Mouse (Mus musculus): Measurements from ENCODE around the gene Abt1. TPM values are rescaled to one million over a fixed set of nuclear protein-coding genes. Genes with fewer than 3 reads are reported as not detected.

The Abt1 gene
- polyA plus RNA-seq, 1 experiment from 2014 or later, result 7.4 TPM

GRCm38 (mm10) chr13:23445561-23446320 lies 22.1 kb upstream of the Abt1 start:
- no peaks in the 10 kb centered on the region for H3K27me3 ChIP-seq (ENCODE audit: control insufficient read depth, insufficient read depth, low read length)
- H3K36me3 ChIP-seq (ENCODE audit: control insufficient read depth, insufficient read depth, low read length), result no peaks in the 10 kb centered on the region
- H3K4me2 ChIP-seq (replicated peaks; ENCODE audit: low read depth), result peak overlapping the region; percentile 74
- TF ChIP-seq EP300 (optimal IDR thresholded peaks at IDR 0.05), result no peak
- TF ChIP-seq CTCF (IDR thresholded peaks at IDR 0.05; ENCODE audit: low read depth), result no peak
- DNase-seq (ENCODE audit: low spot score), result peak; percentile 89
- WGBS, result under 1% methylated on average over 55 of the region's 55 CpGs
- no peaks in the 10 kb centered on the region for H3K9me3 ChIP-seq (ENCODE audit: control insufficient read depth, low read length)
- H3K4me1 ChIP-seq (replicated peaks; ENCODE audit: control insufficient read depth, insufficient read depth), result no peaks in the 10 kb centered on the region
- peak overlapping the region; percentile 98 for H3K27ac ChIP-seq (replicated peaks)
- H3K4me3 ChIP-seq (ENCODE audit: low read depth, low read length), result peak overlapping the region; percentile 64
- peak overlapping the region; percentile 86 for H3K9ac ChIP-seq (ENCODE audit: low read length)
- peak; percentile 96 for ATAC-seq (ENCODE audit: low FRiP score, low TSS enrichment)

GRCm38 (mm10) chr13:23445156-23445555 lies 21.5 kb upstream of the Abt1 start:
- Histone ChIP-seq H3K27me3 (ENCODE audit: control insufficient read depth, insufficient read depth, low read length) (no peaks in the 10 kb centered on the region), H3K4me2 (replicated peaks; ENCODE audit: low read depth) (peak overlapping the region; percentile 74), H3K9ac (ENCODE audit: low read length) (peak overlapping the region; percentile 86), H3K36me3 (ENCODE audit: control insufficient read depth, insufficient read depth, low read length) (no peaks in the 10 kb centered on the region), H3K9me3 (ENCODE audit: control insufficient read depth, low read length) (no peaks in the 10 kb centered on the region), H3K27ac (replicated peaks) (peak overlapping the region; percentile 98), H3K4me3 (ENCODE audit: low read depth, low read length) (peak overlapping the region; percentile 64), H3K4me1 (replicated peaks; ENCODE audit: control insufficient read depth, insufficient read depth) (no peaks in the 10 kb centered on the region)
- no peak for ATAC-seq (ENCODE audit: low FRiP score, low TSS enrichment)
- WGBS, result 2% methylated on average over 10 of the region's 10 CpGs
- DNase-seq (ENCODE audit: low spot score), result peak; percentile 19
- TF ChIP-seq EP300 (optimal IDR thresholded peaks at IDR 0.05), result no peak
- no peak for TF ChIP-seq CTCF (IDR thresholded peaks at IDR 0.05; ENCODE audit: low read depth)

GRCm38 (mm10) chr13:23444451-23444850 lies 20.8 kb upstream of the Abt1 start:
- Histone ChIP-seq H3K4me2 (replicated peaks; ENCODE audit: low read depth) (peak overlapping the region; percentile 6; the same call in 1 of the 2 replicates), H3K27me3 (ENCODE audit: control insufficient read depth, insufficient read depth, low read length) (no peaks in the 10 kb centered on the region), H3K4me3 (ENCODE audit: low read depth, low read length) (no peak overlapping the region), H3K27ac (replicated peaks) (no peak overlapping the region), H3K9me3 (ENCODE audit: control insufficient read depth, low read length) (no peaks in the 10 kb centered on the region), H3K36me3 (ENCODE audit: control insufficient read depth, insufficient read depth, low read length) (no peaks in the 10 kb centered on the region), H3K9ac (ENCODE audit: low read length) (no peak overlapping the region), H3K4me1 (replicated peaks; ENCODE audit: control insufficient read depth, insufficient read depth) (no peaks in the 10 kb centered on the region)
- TF ChIP-seq CTCF (IDR thresholded peaks at IDR 0.05; ENCODE audit: low read depth) (no peak), EP300 (optimal IDR thresholded peaks at IDR 0.05) (no peak)
- 42% methylated on average over 5 of the region's 5 CpGs for WGBS
- DNase-seq (ENCODE audit: low spot score) (no peak), ATAC-seq (ENCODE audit: low FRiP score, low TSS enrichment) (no peak)

- 73% methylated on average over 10 of the region's 10 CpGs for WGBS
- TF ChIP-seq CTCF (IDR thresholded peaks at IDR 0.05; ENCODE audit: low read depth) (no peak), EP300 (optimal IDR thresholded peaks at IDR 0.05) (no peak)
- ATAC-seq (ENCODE audit: low FRiP score, low TSS enrichment) (no peak), DNase-seq (ENCODE audit: low spot score) (no peak)
- Histone ChIP-seq H3K27me3 (ENCODE audit: control insufficient read depth, insufficient read depth, low read length) (no peaks in the 10 kb centered on the region), H3K4me2 (replicated peaks; ENCODE audit: low read depth) (no peak overlapping the region), H3K36me3 (ENCODE audit: control insufficient read depth, insufficient read depth, low read length) (no peaks in the 10 kb centered on the region), H3K4me1 (replicated peaks; ENCODE audit: control insufficient read depth, insufficient read depth) (no peaks in the 10 kb centered on the region; the same call in 1 of the 2 replicates), H3K9ac (ENCODE audit: low read length) (no peak overlapping the region), H3K9me3 (ENCODE audit: control insufficient read depth, low read length) (no peaks in the 10 kb centered on the region), H3K27ac (replicated peaks) (no peak overlapping the region), H3K4me3 (ENCODE audit: low read depth, low read length) (no peak overlapping the region)
Observed at GRCm38 (mm10) chr13:23439901-23440300, 16.2 kb upstream of the Abt1 start.

- Histone ChIP-seq H3K9ac (ENCODE audit: low read length) (peak overlapping the region; percentile 38; the same call in 1 of the 2 replicates), H3K4me2 (replicated peaks; ENCODE audit: low read depth) (peak overlapping the region; percentile 71), H3K27me3 (ENCODE audit: control insufficient read depth, insufficient read depth, low read length) (no peaks in the 10 kb centered on the region), H3K4me1 (replicated peaks; ENCODE audit: control insufficient read depth, insufficient read depth) (no peaks in the 10 kb centered on the region; the same call in 1 of the 2 replicates), H3K36me3 (ENCODE audit: control insufficient read depth, insufficient read depth, low read length) (no peaks in the 10 kb centered on the region), H3K27ac (replicated peaks) (0 out of 2 replicates have a peak overlapping the region, but pooled peaks have one; percentile 10), H3K9me3 (ENCODE audit: control insufficient read depth, low read length) (no peaks in the 10 kb centered on the region), H3K4me3 (ENCODE audit: low read depth, low read length) (peak overlapping the region; percentile 60)
- under 1% methylated on average over 7 of the region's 7 CpGs for WGBS
- DNase-seq (ENCODE audit: low spot score), result peak; percentile 36
- TF ChIP-seq EP300 (optimal IDR thresholded peaks at IDR 0.05) (no peak), CTCF (IDR thresholded peaks at IDR 0.05; ENCODE audit: low read depth) (no peak)
- ATAC-seq (ENCODE audit: low FRiP score, low TSS enrichment), result 0 out of 2 replicates have a peak, but pooled peaks have one; percentile 31
Observed at GRCm38 (mm10) chr13:23438521-23438920, 14.9 kb upstream of the Abt1 start.

GRCm38 (mm10) chr13:23437908-23438307 lies 14.2 kb upstream of the Abt1 start:
- Histone ChIP-seq H3K4me1 (replicated peaks; ENCODE audit: control insufficient read depth, insufficient read depth) (no peaks in the 10 kb centered on the region; the same call in 1 of the 2 replicates), H3K36me3 (ENCODE audit: control insufficient read depth, insufficient read depth, low read length) (no peaks in the 10 kb centered on the region), H3K27ac (replicated peaks) (peak overlapping the region; percentile 72; the same call in 1 of the 2 replicates), H3K9me3 (ENCODE audit: control insufficient read depth, low read length) (no peaks in the 10 kb centered on the region), H3K4me2 (replicated peaks; ENCODE audit: low read depth) (peak overlapping the region; percentile 71), H3K27me3 (ENCODE audit: control insufficient read depth, insufficient read depth, low read length) (no peaks in the 10 kb centered on the region), H3K9ac (ENCODE audit: low read length) (peak overlapping the region; percentile 63), H3K4me3 (ENCODE audit: low read depth, low read length) (peak overlapping the region; percentile 60)
- WGBS, result under 1% methylated on average over 17 of the region's 17 CpGs
- DNase-seq (ENCODE audit: low spot score), result peak; percentile 82
- no peak for TF ChIP-seq EP300 (optimal IDR thresholded peaks at IDR 0.05)
- TF ChIP-seq CTCF (IDR thresholded peaks at IDR 0.05; ENCODE audit: low read depth), result no peak
- ATAC-seq (ENCODE audit: low FRiP score, low TSS enrichment), result peak; percentile 81
